Mouse (Mus musculus) mouse trophoblast stem cell (cell line): ENCODE data around the gene Sv2b.

Experiments
- in situ Hi-C, 2 experiments: fragments of 300-500 bp; cut with MseI, MboI; formaldehyde crosslinking; loops; 2 replicates in 1 of 2; 3 replicates in 1 of 2; pipeline ENCODE4 v1.15.1; 2025

The Sv2b gene

DNA sequence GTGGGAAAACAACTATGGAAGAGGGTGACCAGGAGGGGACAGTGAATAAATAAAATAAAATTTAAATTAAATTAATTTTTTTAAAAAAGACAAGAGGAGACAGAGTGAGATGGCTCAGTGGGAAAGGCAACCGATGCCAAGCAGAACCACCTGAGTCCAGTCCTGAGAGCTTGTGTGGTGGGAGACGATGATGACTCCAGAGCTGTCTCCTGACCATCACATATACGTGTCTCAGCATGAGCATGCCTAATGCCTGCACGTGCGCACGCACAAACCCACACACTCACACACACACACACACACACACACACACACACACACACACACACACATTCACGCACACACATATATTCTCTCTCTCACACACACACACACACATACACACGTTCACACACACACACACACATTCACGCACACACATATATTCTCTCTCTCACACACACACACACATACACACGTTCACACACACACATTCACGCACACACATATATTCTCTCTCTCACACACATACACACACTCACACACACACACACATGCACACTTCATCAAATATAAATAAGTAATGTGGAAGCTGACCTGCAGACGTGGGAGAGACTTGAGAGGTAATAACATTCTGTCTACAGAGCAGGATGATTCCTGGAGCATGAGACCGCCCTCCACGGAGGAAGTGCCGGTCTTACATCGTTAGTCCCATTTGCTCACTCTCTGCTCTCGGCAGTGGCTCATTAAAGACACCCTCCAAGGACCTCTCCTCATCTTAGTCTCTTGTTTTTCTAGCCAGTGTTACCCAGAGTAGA is 206.3 kb downstream of the Sv2b start:
- in situ Hi-C loops = loop anchor here (10.0 to 25.0 kb wide), 3 partner anchors 540 to 718 kb away; partner anchors contain the start of gene Slco3a1 (in 2 of the 2)

DNA sequence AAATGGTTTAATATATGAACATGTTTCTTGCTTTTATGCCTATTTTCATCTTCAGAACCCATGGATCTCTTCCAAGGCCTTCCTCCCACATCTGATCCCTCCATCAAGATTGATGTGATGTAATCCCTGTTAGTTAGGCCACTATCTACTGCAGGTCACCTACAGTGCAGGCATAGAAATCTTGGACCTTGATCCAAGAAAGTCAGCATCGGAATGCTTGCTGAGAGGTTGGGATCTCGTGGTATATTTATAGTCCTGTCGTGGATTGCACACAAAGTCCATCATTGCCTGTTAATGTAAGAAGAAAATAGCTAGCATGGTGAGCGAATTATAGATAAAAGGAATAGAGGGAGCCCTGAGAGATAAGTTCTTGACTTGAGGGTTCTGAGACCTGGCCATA is 223.6 kb downstream of the Sv2b start:
- in situ Hi-C loops = no loop called here

DNA sequence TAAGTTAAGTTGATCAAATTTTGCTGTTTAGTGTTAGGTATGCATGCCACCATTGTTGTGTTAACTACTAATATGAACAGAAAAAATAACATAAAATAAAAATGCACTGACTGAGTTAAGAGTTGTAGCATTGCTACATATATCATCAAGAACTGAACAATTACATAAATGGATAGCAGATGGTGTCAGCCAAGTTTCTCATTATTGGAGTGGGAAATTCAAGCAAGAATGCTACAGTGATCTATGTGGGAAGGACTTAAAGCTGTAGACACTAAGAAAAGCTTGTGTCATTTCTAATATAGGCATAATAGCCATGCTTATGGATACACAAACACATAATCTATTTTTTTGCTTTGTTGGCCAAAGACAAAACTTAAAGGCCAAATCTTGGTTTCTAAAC is 228.9 kb downstream of the Sv2b start:
- in situ Hi-C loops = no loop called here

DNA sequence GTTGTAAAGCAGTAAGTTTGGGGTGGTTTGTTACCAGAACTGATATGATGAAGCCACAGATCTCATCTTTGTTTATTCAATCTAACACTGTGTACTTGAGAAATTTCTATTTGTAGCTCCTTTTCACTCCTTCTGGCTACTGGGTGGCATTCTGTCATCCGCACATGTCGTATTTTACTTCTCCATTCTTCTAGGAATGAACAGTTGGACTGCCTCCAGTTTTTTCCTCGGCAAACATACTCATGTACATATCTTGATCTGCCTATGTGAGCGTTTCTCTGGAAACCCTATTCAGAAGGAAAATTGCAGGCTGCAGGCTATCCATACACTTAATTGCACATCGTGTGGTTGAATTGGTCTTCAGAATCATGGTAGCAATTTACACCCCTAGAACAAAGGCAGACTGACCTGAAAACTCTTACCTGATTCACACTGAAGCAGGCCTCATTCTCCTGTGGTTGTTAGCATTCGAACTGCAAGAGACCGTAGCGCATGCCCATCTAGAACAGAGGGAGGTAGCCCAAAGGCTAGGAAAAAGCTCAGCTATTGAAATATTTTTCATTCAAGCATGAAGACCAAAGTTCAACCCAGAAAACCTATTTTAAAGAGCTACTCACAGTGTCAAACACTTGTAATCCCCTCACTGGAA is 231.4 kb downstream of the Sv2b start:
- in situ Hi-C loops = no loop called here
